Mouse (Mus musculus): ENCODE measurements around the gene Ccdc78.

The Ccdc78 gene

GRCm38 (mm10) chr17:25835301-25835700, 48.9 kb downstream of the Ccdc78 start:
- no peak for DNase-seq

GRCm38 (mm10) chr17:25835816-25836215, 49.4 kb downstream of the Ccdc78 start:
- DNase-seq: no peak

- peak in 1 of 2 experiments; percentile 61 for DNase-seq
Measured at GRCm38 (mm10) chr17:25836397-25837075, 50.2 kb downstream of the Ccdc78 start.

GRCm38 (mm10) chr17:25837076-25837410, 50.7 kb downstream of the Ccdc78 start, which contains the start of gene Rhbdl1:
Gene Rhbdl1 (minus strand): TSS chr17:25837295.
- peak; percentile 91 for DNase-seq

GRCm38 (mm10) chr17:25837533-25837932, 51.2 kb downstream of the Ccdc78 start:
- no peak for DNase-seq

- no peak for DNase-seq
Measured at GRCm38 (mm10) chr17:25838904-25839303, 52.5 kb downstream of the Ccdc78 start.

- no peak for DNase-seq
Measured at GRCm38 (mm10) chr17:25839455-25840235, 53.3 kb downstream of the Ccdc78 start.

Data from cerebellum, postnatal 14 days (tissue).